Mouse (Mus musculus) lung, embryonic 14.5 days (tissue): ENCODE results near the gene Paqr5. TPM values are rescaled to one million over a fixed set of nuclear protein-coding genes. Genes with fewer than 3 reads are reported as not detected.

Experiments used
- ATAC-seq: fragments of 200-750 bp; cut with Nextera tagmentation; 2 replicates; pipeline ENCODE4 v1.8.0; 2017; ENCODE audit warnings: mild to moderate bottlenecking, moderate TSS enrichment, moderate library complexity; ENCODE audit not compliant: insufficient read depth
- DNase-seq: peaks from one replicate; pipeline ENCODE4 v3.0.0-alpha.2; 2015
- H3K27ac ChIP-seq: fragments of 300-500 bp; sonication (generic); 2 replicates; pipeline ENCODE4 v1.5.1; 2014; ENCODE audit warnings: low read depth, mild to moderate bottlenecking, moderate library complexity
- H3K27me3 ChIP-seq: fragments of 300-500 bp; sonication (generic); 2 replicates; pipeline ENCODE4 v1.6.1; 2014; ENCODE audit warnings: low read length, control low read depth; ENCODE audit not compliant: insufficient read depth
- H3K36me3 ChIP-seq: fragments of 300-500 bp; sonication (generic); 2 replicates; pipeline ENCODE4 v1.6.1; 2014; ENCODE audit warnings: control low read depth; ENCODE audit not compliant: insufficient read depth
- H3K4me1 ChIP-seq: fragments of 300-500 bp; sonication (generic); 2 replicates; pipeline ENCODE4 v1.6.1; 2014; ENCODE audit warnings: antibody characterized with exemption, control low read depth; ENCODE audit not compliant: insufficient read depth
- H3K4me2 ChIP-seq: fragments of 300-500 bp; sonication (generic); 2 replicates; pipeline ENCODE4 v1.6.1; 2014; ENCODE audit warnings: mild to moderate bottlenecking
- H3K4me3 ChIP-seq: fragments of 300-500 bp; sonication (generic); 2 replicates; pipeline ENCODE4 v1.5.1; 2014; ENCODE audit warnings: low read depth, low read length
- H3K9ac ChIP-seq: fragments of 300-500 bp; sonication (generic); 2 replicates; pipeline ENCODE4 v1.6.1; 2014
- H3K9me3 ChIP-seq: fragments of 300-500 bp; sonication (generic); 2 replicates; pipeline ENCODE4 v1.6.1; 2016; ENCODE audit warnings: low read depth, low read length, control low read depth
- CTCF ChIP-seq: IDR thresholded peaks from 2 replicates; pipeline ENCODE4 v1.5.1; 2016; ENCODE audit warnings: antibody characterized with exemption, low read depth
- WGBS: fragments of 180-500 bp; shearing (Covaris S2); extraction: QIAGEN DNeasy Blood & Tissue Kit; methylation state at CpG from one replicate; pipeline ENCODE4 v1.1.7; 2014; 5-methylcytosine and 5-hydroxymethylcytosine counted together
- polyA plus RNA-seq: library from polyadenylated mRNA; unstranded; fragments of >200 nt; fragmentation: Nextera tagmentation; extraction: Ambion mirVana; gene quantifications from 2 replicates; pipeline ENCODE4 v1.2.1, GENCODE M21; 2014

Gene Paqr5
- polyA plus RNA-seq, 1 experiment from 2014 or later, result 3.7 TPM

GRCm38 (mm10) chr9:61990738-61991137, 35.9 kb downstream of the Paqr5 start:
- peaks cover 8% of the 10 kb centered on the region; the same call in 1 of the 2 replicates for H3K4me1 ChIP-seq
- peak; percentile 77 for DNase-seq
- H3K27me3 ChIP-seq, result no peaks in the 10 kb centered on the region
- no peak overlapping the region for H3K9ac ChIP-seq
- 13% methylated on average over 3 of the region's 3 CpGs for WGBS
- no peak for TF ChIP-seq CTCF
- ATAC-seq, result peak; percentile 67
- H3K9me3 ChIP-seq, result no peaks in the 10 kb centered on the region
- H3K27ac ChIP-seq, result peak overlapping the region; percentile 81
- H3K4me2 ChIP-seq, result 0 out of 2 replicates have a peak overlapping the region, but pooled peaks have one; percentile 15
- H3K36me3 ChIP-seq, result no peaks in the 10 kb centered on the region
- H3K4me3 ChIP-seq, result no peak overlapping the region

DNA sequence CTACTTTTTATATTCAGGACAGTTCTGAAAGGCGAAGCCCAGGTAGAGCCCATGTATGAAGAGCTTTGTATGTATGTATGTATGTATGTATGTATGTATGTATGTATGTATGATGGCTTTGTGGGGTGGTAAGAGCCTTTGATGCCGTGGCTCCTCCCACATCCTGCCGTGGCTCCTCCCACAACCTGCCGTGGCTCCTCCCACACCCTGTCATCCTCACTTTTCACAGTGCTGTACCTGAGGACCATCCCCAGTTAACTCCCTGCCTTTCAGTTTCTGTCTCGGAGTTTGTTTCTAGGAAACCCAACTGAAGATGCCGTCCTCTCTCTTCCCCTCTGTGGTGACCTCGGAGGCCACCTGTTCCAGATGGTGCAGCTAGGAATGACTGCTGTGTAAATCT, 40.6 kb downstream of the Paqr5 start:
- Histone ChIP-seq H3K36me3 (no peaks in the 10 kb centered on the region), H3K27ac (no peak overlapping the region), H3K9me3 (no peaks in the 10 kb centered on the region), H3K9ac (no peak overlapping the region), H3K4me3 (no peak overlapping the region), H3K4me1 (peaks cover 6% of the 10 kb centered on the region; the same call in 1 of the 2 replicates), H3K27me3 (no peaks in the 10 kb centered on the region), H3K4me2 (no peak overlapping the region)
- TF ChIP-seq CTCF, result no peak
- DNase-seq (no peak), ATAC-seq (no peak)
- 83% methylated on average over 7 of the region's 7 CpGs for WGBS

DNA sequence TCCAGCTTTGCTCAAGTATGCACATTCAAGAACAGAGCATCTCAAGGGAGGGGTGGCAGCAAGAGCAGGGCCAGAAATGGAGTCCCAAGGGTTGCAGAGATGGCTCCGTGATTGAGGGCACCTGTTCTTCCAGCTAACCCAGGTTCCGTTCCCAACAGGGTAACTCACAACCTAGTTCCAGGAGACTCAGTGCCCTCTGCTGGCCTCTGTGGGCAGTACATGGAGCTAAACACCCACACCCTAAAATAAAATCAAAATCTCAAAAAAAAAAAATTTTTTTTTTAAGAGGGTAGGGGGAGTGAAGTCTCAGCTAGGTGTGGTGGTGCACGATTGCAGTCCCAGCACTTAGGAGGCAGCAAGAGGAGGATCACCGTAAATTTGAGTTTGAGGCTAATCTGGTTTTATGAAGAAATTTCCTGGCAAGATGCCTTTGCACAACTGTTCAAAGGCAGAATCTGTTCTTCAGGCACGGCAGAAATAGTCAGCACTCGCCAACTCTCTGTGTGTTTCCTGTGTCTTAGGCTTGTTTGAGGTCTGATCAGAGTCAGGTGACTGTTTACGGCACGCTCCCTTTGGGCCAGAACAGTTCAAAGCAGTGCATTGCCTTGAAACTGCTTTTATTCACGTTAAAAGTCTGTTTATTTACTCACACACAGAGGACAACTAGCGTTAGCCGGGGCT, 41.3 kb downstream of the Paqr5 start:
- no peak overlapping the region for H3K27ac ChIP-seq
- H3K9ac ChIP-seq, result no peak overlapping the region
- H3K36me3 ChIP-seq, result no peaks in the 10 kb centered on the region
- no peaks in the 10 kb centered on the region for H3K9me3 ChIP-seq
- no peak overlapping the region for H3K4me3 ChIP-seq
- WGBS, result 42% methylated on average over 11 of the region's 11 CpGs
- no peaks in the 10 kb centered on the region for H3K27me3 ChIP-seq
- no peaks in the 10 kb centered on the region for H3K4me1 ChIP-seq
- 0 out of 2 replicates have a peak, but pooled peaks have one; percentile 33 for ATAC-seq
- H3K4me2 ChIP-seq, result no peak overlapping the region
- DNase-seq, result peak; percentile 77
- TF ChIP-seq CTCF, result peak; percentile 74

DNA sequence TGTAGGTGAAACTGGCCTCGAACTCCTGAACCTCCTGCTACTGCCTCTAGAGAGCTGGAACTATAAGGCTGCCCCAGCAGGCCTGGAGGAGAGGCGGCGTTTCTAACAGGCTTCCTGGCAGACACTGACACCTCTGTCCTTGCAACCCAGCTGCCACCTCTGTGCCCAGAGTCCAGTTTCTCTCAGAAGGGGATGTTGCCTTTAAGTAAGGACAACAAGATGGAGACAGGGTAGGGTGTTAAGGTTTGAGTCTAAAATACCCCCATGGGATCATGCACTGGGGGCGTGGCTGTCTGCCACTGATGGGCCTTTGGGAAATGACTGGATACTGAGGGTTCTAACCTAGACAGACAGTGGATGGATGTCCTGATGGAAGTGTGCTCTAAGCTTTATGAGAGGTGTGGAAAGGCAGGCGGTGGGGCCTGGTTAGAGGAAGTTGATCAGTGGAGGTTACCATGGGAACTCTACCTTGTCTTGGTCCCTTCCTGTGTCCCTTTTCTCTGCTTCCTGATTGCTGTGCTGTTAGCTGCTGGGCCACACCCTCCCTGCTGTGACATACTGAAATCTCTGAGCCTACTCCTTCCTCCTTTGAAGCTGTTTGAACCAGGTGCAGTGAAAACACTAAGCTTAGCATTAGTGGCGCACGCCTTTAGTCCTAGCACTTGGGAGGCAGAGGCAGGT, 43.6 kb downstream of the Paqr5 start:
- Histone ChIP-seq H3K9ac (no peak overlapping the region), H3K4me1 (no peaks in the 10 kb centered on the region), H3K27ac (no peak overlapping the region), H3K4me3 (no peak overlapping the region), H3K36me3 (no peaks in the 10 kb centered on the region), H3K4me2 (no peak overlapping the region), H3K9me3 (no peaks in the 10 kb centered on the region), H3K27me3 (no peaks in the 10 kb centered on the region)
- ATAC-seq (no peak), DNase-seq (no peak)
- WGBS, result 87% methylated on average over 7 of the region's 7 CpGs
- no peak for TF ChIP-seq CTCF

- Histone ChIP-seq H3K9me3 (no peaks in the 10 kb centered on the region), H3K4me2 (no peak overlapping the region), H3K4me3 (no peak overlapping the region), H3K9ac (no peak overlapping the region), H3K27me3 (no peaks in the 10 kb centered on the region), H3K36me3 (no peaks in the 10 kb centered on the region), H3K27ac (no peak overlapping the region), H3K4me1 (no peaks in the 10 kb centered on the region)
- TF ChIP-seq CTCF, result no peak
- ATAC-seq (no peak), DNase-seq (no peak)
- 63% methylated on average over 5 of the region's 5 CpGs for WGBS
Measured at GRCm38 (mm10) chr9:61981876-61982275, 44.8 kb downstream of the Paqr5 start.

- Histone ChIP-seq H3K36me3 (no peaks in the 10 kb centered on the region), H3K4me3 (no peak overlapping the region), H3K9me3 (no peaks in the 10 kb centered on the region), H3K27ac (no peak overlapping the region), H3K9ac (no peak overlapping the region), H3K4me1 (no peaks in the 10 kb centered on the region), H3K27me3 (no peaks in the 10 kb centered on the region), H3K4me2 (no peak overlapping the region)
- DNase-seq (no peak), ATAC-seq (no peak)
- WGBS, result 89% methylated on average over 2 of the region's 2 CpGs
- TF ChIP-seq CTCF, result peak; percentile 49
Measured at GRCm38 (mm10) chr9:61979983-61980382, 46.7 kb downstream of the Paqr5 start.

GRCm38 (mm10) chr9:61977258-61977945, 49.3 kb downstream of the Paqr5 start:
- no peak for TF ChIP-seq CTCF
- no peak for DNase-seq
- Histone ChIP-seq H3K4me1 (no peaks in the 10 kb centered on the region), H3K4me3 (no peak overlapping the region), H3K9ac (no peak overlapping the region), H3K36me3 (no peaks in the 10 kb centered on the region), H3K27me3 (no peaks in the 10 kb centered on the region), H3K4me2 (no peak overlapping the region), H3K27ac (no peak overlapping the region), H3K9me3 (no peaks in the 10 kb centered on the region)
- ATAC-seq, result no peak
- 83% methylated on average over 13 of the region's 13 CpGs for WGBS
